Mouse (Mus musculus) embryonic facial prominence, embryonic 14.5 days (tissue): ENCODE measurements at regions not wholly inside any gene's neighbourhood (a gene's known extent, or its start where the extent isn't known, plus 50 kb on each side); places are given as distances from the start of the nearest gene placed in this dataset.

Experiments used
- ATAC-seq: fragments of 200-750 bp; cut with Nextera tagmentation; 2 replicates; pipeline ENCODE4 v1.8.0; 2017; ENCODE audit warnings: low read depth, moderate number of reproducible peaks, moderate TSS enrichment
- DNase-seq: peaks from one replicate; pipeline ENCODE4 v3.0.0-alpha.2; 2015; ENCODE audit warnings: low spot score
- H3K27ac ChIP-seq: fragments of 300-500 bp; sonication (generic); replicated peaks from 2 replicates; pipeline ENCODE4 v1.5.1; 2014; ENCODE audit warnings: low read depth, mild to moderate bottlenecking, low read length, moderate library complexity
- H3K27me3 ChIP-seq: fragments of 300-500 bp; sonication (generic); replicated peaks from 2 replicates; pipeline ENCODE4 v1.6.1; 2014; ENCODE audit warnings: low read length; ENCODE audit not compliant: control insufficient read depth, insufficient read depth
- H3K36me3 ChIP-seq: fragments of 300-500 bp; sonication (generic); 2 replicates; pipeline ENCODE4 v1.6.1; 2014; ENCODE audit warnings: low read length, mixed read lengths; ENCODE audit not compliant: control insufficient read depth, insufficient read depth
- H3K4me1 ChIP-seq: fragments of 300-500 bp; sonication (generic); 2 replicates; pipeline ENCODE4 v1.6.1; 2014; ENCODE audit warnings: antibody characterized with exemption, low read length; ENCODE audit not compliant: control insufficient read depth, insufficient read depth
- H3K4me2 ChIP-seq: fragments of 300-500 bp; sonication (generic); 2 replicates; pipeline ENCODE4 v1.6.1; 2014; ENCODE audit warnings: low read depth, mild to moderate bottlenecking, low read length, moderate library complexity, mixed read lengths
- H3K4me3 ChIP-seq: fragments of 300-500 bp; sonication (generic); 2 replicates; pipeline ENCODE4 v1.5.1; 2014; ENCODE audit warnings: low read depth, mild to moderate bottlenecking, low read length
- H3K9ac ChIP-seq: fragments of 300-500 bp; sonication (generic); 2 replicates; pipeline ENCODE4 v1.6.1; 2014; ENCODE audit warnings: low read depth, mild to moderate bottlenecking, low read length, moderate library complexity, mixed read lengths
- H3K9me3 ChIP-seq: fragments of 300-500 bp; sonication (generic); 2 replicates; pipeline ENCODE4 v1.6.1; 2016; ENCODE audit warnings: low read length; ENCODE audit not compliant: control insufficient read depth
- WGBS: fragments of 180-500 bp; shearing (Covaris S2); extraction: QIAGEN DNeasy Blood & Tissue Kit; methylation state at CpG from one replicate; pipeline ENCODE4 v1.1.7; 2014; 5-methylcytosine and 5-hydroxymethylcytosine counted together

DNA sequence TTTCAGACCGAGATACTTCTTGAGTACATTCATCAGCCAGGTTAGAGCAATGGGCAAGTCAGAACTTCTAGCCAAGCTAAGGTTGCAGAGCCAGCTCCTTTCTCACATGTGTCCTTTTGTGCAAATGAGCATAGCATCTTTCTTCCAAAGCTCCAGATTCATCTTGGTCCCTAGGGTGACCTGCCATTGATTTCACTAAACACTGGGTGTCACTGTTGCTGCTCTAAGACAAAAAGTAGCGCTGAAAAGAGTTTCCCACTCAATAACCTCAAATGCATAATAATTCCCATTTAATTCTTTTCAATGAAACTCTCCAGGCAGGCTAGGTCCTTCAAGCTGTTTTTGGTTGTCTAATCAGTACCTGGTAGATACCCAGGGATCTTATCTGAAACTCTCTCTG is 688.6 kb upstream of the BB014433 start:
- Histone ChIP-seq H3K4me2 (no peak overlapping the region), H3K27me3 (no peaks in the 10 kb centered on the region), H3K9me3 (no peaks in the 10 kb centered on the region), H3K36me3 (no peaks in the 10 kb centered on the region), H3K27ac (no peak overlapping the region), H3K9ac (no peak overlapping the region), H3K4me3 (no peak overlapping the region), H3K4me1 (no peaks in the 10 kb centered on the region)
- WGBS: 62% methylated on average over 2 of the region's 2 CpGs
- DNase-seq (no peak), ATAC-seq (no peak)

GRCm38 (mm10) chr8:15731324-15731723 is 685.4 kb upstream of the BB014433 start:
- Histone ChIP-seq H3K4me3 (no peak overlapping the region), H3K9ac (no peak overlapping the region), H3K9me3 (no peaks in the 10 kb centered on the region), H3K4me1 (no peaks in the 10 kb centered on the region), H3K27me3 (no peaks in the 10 kb centered on the region), H3K27ac (no peak overlapping the region), H3K4me2 (no peak overlapping the region), H3K36me3 (no peaks in the 10 kb centered on the region)
- DNase-seq (no peak), ATAC-seq (no peak)
- WGBS: 76% methylated on average over 2 of the region's 2 CpGs

DNA sequence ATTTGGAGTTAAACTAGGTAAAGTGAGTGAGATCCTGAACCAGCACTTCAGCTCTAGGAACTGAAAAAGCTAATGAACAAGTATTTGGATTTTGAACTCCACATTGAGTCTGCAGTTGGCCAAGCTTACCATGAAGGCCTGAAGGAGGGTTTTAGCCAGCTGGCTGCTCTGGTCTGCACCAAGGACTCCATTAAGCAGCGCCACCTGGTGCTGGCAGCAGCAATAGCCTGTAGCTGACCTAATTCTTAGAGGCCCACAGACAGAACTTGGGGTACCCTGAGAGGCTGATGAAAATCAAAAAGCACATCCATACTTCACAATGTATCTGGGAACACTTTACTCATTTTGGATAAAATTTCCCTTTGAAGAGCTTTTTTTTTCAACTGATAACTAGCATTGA is 683.2 kb upstream of the BB014433 start:
- H3K9ac ChIP-seq: no peak overlapping the region
- DNase-seq (peak; percentile 47), ATAC-seq (no peak)
- H3K36me3 ChIP-seq: no peaks in the 10 kb centered on the region
- no peak overlapping the region for H3K27ac ChIP-seq
- H3K4me3 ChIP-seq: no peak overlapping the region
- 27% methylated on average over 1 of the region's 1 CpGs for WGBS
- H3K4me1 ChIP-seq: no peaks in the 10 kb centered on the region
- no peak overlapping the region for H3K4me2 ChIP-seq
- no peaks in the 10 kb centered on the region for H3K9me3 ChIP-seq
- H3K27me3 ChIP-seq: no peaks in the 10 kb centered on the region

GRCm38 (mm10) chr8:15726310-15726709 is 680.4 kb upstream of the BB014433 start:
- DNase-seq (no peak), ATAC-seq (no peak)
- H3K4me3 ChIP-seq: no peak overlapping the region
- H3K4me1 ChIP-seq: no peaks in the 10 kb centered on the region
- H3K27me3 ChIP-seq: no peaks in the 10 kb centered on the region
- H3K9ac ChIP-seq: no peak overlapping the region
- H3K27ac ChIP-seq: no peak overlapping the region
- no peaks in the 10 kb centered on the region for H3K9me3 ChIP-seq
- 85% methylated on average over 6 of the region's 6 CpGs for WGBS
- no peak overlapping the region for H3K4me2 ChIP-seq
- H3K36me3 ChIP-seq: no peaks in the 10 kb centered on the region
